Mouse (Mus musculus): Measurements from ENCODE around the gene Gpn2.

GRCm38 (mm10) chr4:133617936-133618335, 33.8 kb downstream of the Gpn2 start:
- no peak for TF ChIP-seq CTCF (IDR thresholded peaks at IDR 0.05; ENCODE audit: low read depth, low read length)
- no peak for TF ChIP-seq POLR2A (IDR thresholded peaks at IDR 0.05; ENCODE audit: insufficient read depth, low read length)
- TF ChIP-seq EP300 (IDR thresholded peaks at IDR 0.05; ENCODE audit: insufficient read depth, low read depth, low read length), result no peak

All from ES-Bruce4 (cell line).